Mouse (Mus musculus): ENCODE measurements around the gene Egfl7. TPM values are rescaled to one million over a fixed set of nuclear protein-coding genes. Genes with fewer than 3 reads are reported as not detected.

Egfl7 gene
- polyA plus RNA-seq, 1 experiment from 2014 or later: 50.2 TPM

GRCm38 (mm10) chr2:26547481-26547880, 32.3 kb upstream of the Egfl7 start:
- 36% methylated on average over 2 of the region's 2 CpGs for WGBS
- Histone ChIP-seq H3K9ac (no peak overlapping the region), H3K36me3 (ENCODE audit: poor library complexity, severe bottlenecking) (no peaks in the 10 kb centered on the region), H3K9me3 (replicated peaks) (no peaks in the 10 kb centered on the region), H3K4me1 (peaks cover 21% of the 10 kb centered on the region), H3K27me3 (no peaks in the 10 kb centered on the region), H3K27ac (no peak overlapping the region), H3K4me2 (no peak overlapping the region), H3K4me3 (no peak overlapping the region)
- no peak for ATAC-seq

GRCm38 (mm10) chr2:26549801-26550200, 30.0 kb upstream of the Egfl7 start:
- Histone ChIP-seq H3K9ac (no peak overlapping the region), H3K27ac (no peak overlapping the region), H3K4me1 (peaks cover 21% of the 10 kb centered on the region), H3K36me3 (ENCODE audit: poor library complexity, severe bottlenecking) (no peaks in the 10 kb centered on the region), H3K27me3 (no peaks in the 10 kb centered on the region), H3K9me3 (replicated peaks) (no peaks in the 10 kb centered on the region), H3K4me3 (no peak overlapping the region), H3K4me2 (no peak overlapping the region)
- ATAC-seq: no peak
- 90% methylated on average over 10 of the region's 10 CpGs for whole genome bisulfite sequencing

- Histone ChIP-seq H3K4me1 (peaks cover 21% of the 10 kb centered on the region), H3K4me2 (no peak overlapping the region), H3K9me3 (replicated peaks) (no peaks in the 10 kb centered on the region), H3K36me3 (ENCODE audit: poor library complexity, severe bottlenecking) (no peaks in the 10 kb centered on the region), H3K27me3 (no peaks in the 10 kb centered on the region), H3K9ac (no peak overlapping the region), H3K4me3 (no peak overlapping the region), H3K27ac (no peak overlapping the region)
- WGBS: 67% methylated on average over 3 of the region's 3 CpGs
- ATAC-seq: no peak
Observed at GRCm38 (mm10) chr2:26550205-26550604, 29.6 kb upstream of the Egfl7 start.

GRCm38 (mm10) chr2:26550777-26551176, 29.0 kb upstream of the Egfl7 start:
- Histone ChIP-seq H3K36me3 (ENCODE audit: poor library complexity, severe bottlenecking) (no peaks in the 10 kb centered on the region), H3K4me3 (no peak overlapping the region), H3K4me2 (no peak overlapping the region), H3K9me3 (replicated peaks) (no peaks in the 10 kb centered on the region), H3K27me3 (no peaks in the 10 kb centered on the region), H3K4me1 (peaks cover 21% of the 10 kb centered on the region), H3K9ac (no peak overlapping the region), H3K27ac (no peak overlapping the region)
- 86% methylated on average over 3 of the region's 3 CpGs for WGBS
- ATAC-seq: no peak

- H3K4me2 ChIP-seq: no peak overlapping the region
Observed at GRCm38 (mm10) chr2:26551446-26551845, 28.4 kb upstream of the Egfl7 start.

GRCm38 (mm10) chr2:26552066-26552465, 27.7 kb upstream of the Egfl7 start:
- no peaks in the 10 kb centered on the region for H3K27me3 ChIP-seq
- no peaks in the 10 kb centered on the region for H3K9me3 ChIP-seq (replicated peaks)
- no peak overlapping the region for H3K27ac ChIP-seq
- 84% methylated on average over 2 of the region's 2 CpGs for WGBS
- no peak overlapping the region for H3K9ac ChIP-seq
- peaks cover 21% of the 10 kb centered on the region for H3K4me1 ChIP-seq
- H3K4me2 ChIP-seq: no peak overlapping the region
- no peaks in the 10 kb centered on the region for H3K36me3 ChIP-seq (ENCODE audit: poor library complexity, severe bottlenecking)
- no peak overlapping the region for H3K4me3 ChIP-seq
- ATAC-seq: no peak

More at GRCm38 (mm10) chr2:26551446-26551845, 28.4 kb upstream of the Egfl7 start:
- no peak overlapping the region for H3K4me3 ChIP-seq
- peaks cover 21% of the 10 kb centered on the region for H3K4me1 ChIP-seq
- H3K9me3 ChIP-seq (replicated peaks): no peaks in the 10 kb centered on the region
- H3K9ac ChIP-seq: no peak overlapping the region
- no peaks in the 10 kb centered on the region for H3K27me3 ChIP-seq
- H3K36me3 ChIP-seq (ENCODE audit: poor library complexity, severe bottlenecking): no peaks in the 10 kb centered on the region
- WGBS: 72% methylated on average over 8 of the region's 8 CpGs
- no peak overlapping the region for H3K27ac ChIP-seq
- no peak for ATAC-seq

- no peak overlapping the region for H3K9ac ChIP-seq
- H3K9me3 ChIP-seq (replicated peaks): no peaks in the 10 kb centered on the region
- H3K4me2 ChIP-seq: no peak overlapping the region
- peaks cover 13% of the 10 kb centered on the region for H3K4me1 ChIP-seq
- WGBS: 87% methylated on average over 9 of the region's 9 CpGs
- no peak overlapping the region for H3K4me3 ChIP-seq
- no peaks in the 10 kb centered on the region for H3K36me3 ChIP-seq (ENCODE audit: poor library complexity, severe bottlenecking)
- H3K27me3 ChIP-seq: no peaks in the 10 kb centered on the region
- ATAC-seq: no peak
- no peak overlapping the region for H3K27ac ChIP-seq
Observed at GRCm38 (mm10) chr2:26553904-26554303, 25.9 kb upstream of the Egfl7 start.

- no peak overlapping the region for H3K27ac ChIP-seq
- no peak overlapping the region for H3K4me2 ChIP-seq
- H3K4me1 ChIP-seq: peaks cover 9% of the 10 kb centered on the region
- H3K9me3 ChIP-seq (replicated peaks): no peaks in the 10 kb centered on the region
- H3K36me3 ChIP-seq (ENCODE audit: poor library complexity, severe bottlenecking): no peaks in the 10 kb centered on the region
- H3K4me3 ChIP-seq: no peak overlapping the region
- 83% methylated on average over 4 of the region's 4 CpGs for WGBS
- H3K27me3 ChIP-seq: no peaks in the 10 kb centered on the region
- H3K9ac ChIP-seq: 0 out of 2 replicates have a peak overlapping the region, but pooled peaks have one; percentile 1
- ATAC-seq: no peak
Observed at GRCm38 (mm10) chr2:26555076-26555475, 24.7 kb upstream of the Egfl7 start.

GRCm38 (mm10) chr2:26556535-26556993, 23.2 kb upstream of the Egfl7 start:
- no peak overlapping the region for H3K4me2 ChIP-seq
- H3K27me3 ChIP-seq: no peaks in the 10 kb centered on the region
- no peak overlapping the region for H3K27ac ChIP-seq
- ATAC-seq: no peak
- H3K36me3 ChIP-seq (ENCODE audit: poor library complexity, severe bottlenecking): no peaks in the 10 kb centered on the region
- H3K4me3 ChIP-seq: no peak overlapping the region
- peaks cover 13% of the 10 kb centered on the region for H3K4me1 ChIP-seq
- H3K9me3 ChIP-seq (replicated peaks): no peaks in the 10 kb centered on the region
- no peak overlapping the region for H3K9ac ChIP-seq
- WGBS: 79% methylated on average over 4 of the region's 4 CpGs

- Histone ChIP-seq H3K4me3 (no peak overlapping the region), H3K9ac (no peak overlapping the region), H3K4me2 (no peak overlapping the region), H3K36me3 (ENCODE audit: poor library complexity, severe bottlenecking) (no peaks in the 10 kb centered on the region), H3K4me1 (peaks cover 16% of the 10 kb centered on the region), H3K27ac (no peak overlapping the region), H3K27me3 (no peaks in the 10 kb centered on the region), H3K9me3 (replicated peaks) (no peaks in the 10 kb centered on the region)
- ATAC-seq: no peak
- WGBS: 79% methylated on average over 5 of the region's 5 CpGs
Observed at GRCm38 (mm10) chr2:26560506-26560905, 19.3 kb upstream of the Egfl7 start.

GRCm38 (mm10) chr2:26561351-26562016, 18.3 kb upstream of the Egfl7 start:
- no peak overlapping the region for H3K27ac ChIP-seq
- no peak overlapping the region for H3K4me2 ChIP-seq
- no peaks in the 10 kb centered on the region for H3K9me3 ChIP-seq (replicated peaks)
- 45% methylated on average over 6 of the region's 6 CpGs for WGBS
- peak overlapping the region; percentile 34; the same call in 1 of the 2 replicates for H3K9ac ChIP-seq
- no peaks in the 10 kb centered on the region for H3K36me3 ChIP-seq (ENCODE audit: poor library complexity, severe bottlenecking)
- ATAC-seq: peak; percentile 71; the same call in 1 of the 2 replicates
- H3K4me3 ChIP-seq: no peak overlapping the region
- no peaks in the 10 kb centered on the region for H3K27me3 ChIP-seq
- peaks cover 16% of the 10 kb centered on the region for H3K4me1 ChIP-seq

- Histone ChIP-seq H3K4me3 (no peak overlapping the region), H3K4me1 (peaks cover 6% of the 10 kb centered on the region), H3K36me3 (ENCODE audit: poor library complexity, severe bottlenecking) (no peaks in the 10 kb centered on the region), H3K9me3 (replicated peaks) (no peaks in the 10 kb centered on the region), H3K27me3 (no peaks in the 10 kb centered on the region), H3K9ac (no peak overlapping the region), H3K4me2 (no peak overlapping the region), H3K27ac (no peak overlapping the region)
- 20% methylated on average over 4 of the region's 4 CpGs for WGBS
- ATAC-seq: peak; percentile 58; the same call in 1 of the 2 replicates
Observed at GRCm38 (mm10) chr2:26566221-26566620, 13.6 kb upstream of the Egfl7 start.

- H3K4me1 ChIP-seq: peaks cover 17% of the 10 kb centered on the region
- no peak; the same call in 1 of the 2 replicates for ATAC-seq
- H3K27ac ChIP-seq: no peak overlapping the region
- no peak overlapping the region for H3K4me2 ChIP-seq
- no peaks in the 10 kb centered on the region for H3K36me3 ChIP-seq (ENCODE audit: poor library complexity, severe bottlenecking)
- no peak overlapping the region for H3K4me3 ChIP-seq
- no peaks in the 10 kb centered on the region for H3K9me3 ChIP-seq (replicated peaks)
- no peak overlapping the region for H3K9ac ChIP-seq
- 3% methylated on average over 3 of the region's 3 CpGs for WGBS
- H3K27me3 ChIP-seq: no peaks in the 10 kb centered on the region
Observed at GRCm38 (mm10) chr2:26570034-26570433, 9.8 kb upstream of the Egfl7 start.
